Mouse (Mus musculus): ENCODE measurements around the gene Usf2.

Gene Usf2

GRCm38 (mm10) chr7:30917219-30917618 is 39.4 kb downstream of the Usf2 start:
- DNase-seq (ENCODE audit: extremely low spot score, low spot score), result no peak

DNA sequence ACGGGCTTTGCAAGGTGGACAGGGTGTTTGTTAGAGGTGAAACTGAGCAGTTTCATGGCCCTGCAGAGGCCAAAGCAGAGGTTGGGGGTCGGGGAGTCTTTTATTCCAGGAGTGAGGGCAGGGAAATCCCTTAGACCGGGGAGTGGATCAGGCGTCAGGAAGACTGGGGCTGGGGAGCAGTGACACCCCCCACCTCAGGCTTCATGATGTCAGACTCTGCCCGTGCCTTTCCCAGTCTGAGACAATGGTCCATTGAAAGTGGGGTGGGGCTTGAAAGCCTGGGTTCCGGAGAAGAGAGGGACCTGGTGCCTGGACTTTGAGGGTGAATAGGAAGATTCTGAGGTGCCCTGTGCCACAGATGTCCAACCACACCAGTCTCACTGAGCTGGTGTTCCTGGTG is 39.9 kb downstream of the Usf2 start:
- DNase-seq (ENCODE audit: extremely low spot score, low spot score), result no peak

GRCm38 (mm10) chr7:30914732-30915131 is 41.9 kb downstream of the Usf2 start, which contains the start of gene Mag:
TSS of gene Mag (minus strand) at chr7:30914873.
- no peak for DNase-seq (ENCODE audit: extremely low spot score, low spot score)

GRCm38 (mm10) chr7:30909773-30910172 is 46.8 kb downstream of the Usf2 start:
- no peak for DNase-seq (ENCODE audit: extremely low spot score, low spot score)

DNA sequence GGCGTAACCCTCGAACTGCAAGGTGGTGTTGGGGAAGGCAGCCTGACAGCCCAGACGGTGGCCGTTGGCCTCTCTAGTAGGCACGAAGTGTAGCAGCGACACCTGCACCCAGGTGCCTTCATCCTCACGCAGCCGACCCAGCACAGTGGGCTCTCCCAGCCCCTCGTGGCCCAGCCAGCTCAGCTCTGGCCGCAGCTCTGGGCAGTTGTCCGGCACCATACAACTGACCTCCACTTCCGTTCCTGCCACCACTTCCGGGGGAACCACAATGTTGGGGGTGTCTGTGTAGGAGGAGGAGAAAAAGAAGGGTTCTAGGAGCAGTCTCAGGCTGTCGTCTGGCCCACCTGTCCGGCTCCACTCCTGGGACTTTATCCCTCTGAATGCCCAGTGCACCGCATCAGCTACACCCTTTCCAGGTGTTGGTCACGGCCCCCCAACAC is 47.6 kb downstream of the Usf2 start:
- DNase-seq (ENCODE audit: extremely low spot score, low spot score), result no peak

GRCm38 (mm10) chr7:30908277-30908991 is 48.2 kb downstream of the Usf2 start:
- DNase-seq (ENCODE audit: extremely low spot score, low spot score), result peak; percentile 51

- DNase-seq (ENCODE audit: extremely low spot score, low spot score), result no peak
Observed at GRCm38 (mm10) chr7:30904042-30904441, 52.6 kb downstream of the Usf2 start.

All from neural tube, embryonic 10.5 days (tissue).